Mouse (Mus musculus): ENCODE data around the gene Oaf. TPM values are rescaled to one million over a fixed set of nuclear protein-coding genes. Genes with fewer than 3 reads are reported as not detected.

Gene Oaf
- polyA plus RNA-seq, 1 experiment from 2014 or later, result 28.6 TPM

DNA sequence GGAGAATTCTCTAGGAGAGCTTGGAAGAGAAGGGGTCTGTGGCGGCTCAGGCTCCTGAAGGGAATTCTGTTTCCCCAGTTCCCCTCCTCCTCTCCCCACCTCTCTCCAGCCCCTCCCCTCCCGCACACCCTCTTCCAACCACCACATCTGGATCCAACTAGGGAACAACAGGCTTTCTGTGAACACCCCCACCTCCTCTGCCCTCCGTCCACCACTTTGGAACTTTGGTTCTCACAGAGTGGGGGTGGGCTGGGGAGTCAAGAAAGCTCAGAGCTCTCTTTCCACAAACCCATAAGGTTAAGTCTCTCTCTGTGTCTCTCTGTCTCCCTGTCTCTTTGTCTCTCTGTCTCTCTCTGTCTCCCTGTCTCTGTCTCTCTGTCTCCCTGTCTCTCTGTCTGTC, 13.1 kb upstream of the Oaf start:
- DNase-seq (ENCODE audit: low spot score, missing footprints), result no peak
- ATAC-seq (ENCODE audit: low FRiP score), result no peak
- no peak overlapping the region for H3K9ac ChIP-seq (ENCODE audit: low read length)

DNA sequence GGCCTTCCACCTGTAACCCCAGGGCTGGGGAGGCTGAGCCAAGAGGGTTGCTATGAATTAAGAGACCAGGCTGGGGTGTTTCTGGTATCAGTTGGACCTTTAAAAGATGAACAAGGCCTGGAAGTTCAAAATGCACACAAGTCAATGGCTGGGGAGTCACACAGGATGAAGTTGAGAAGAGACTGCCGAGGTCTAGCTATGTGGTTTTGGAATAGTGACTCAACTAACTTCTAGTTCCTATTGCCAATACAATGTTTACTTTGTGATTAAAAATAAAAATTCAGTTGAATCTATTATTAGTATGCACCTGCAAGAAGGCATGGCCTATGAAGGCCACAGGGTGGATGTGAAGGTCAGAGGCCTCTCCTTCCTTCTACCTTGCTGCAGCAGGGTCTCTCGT, 12.1 kb upstream of the Oaf start:
- Histone ChIP-seq H3K9me3 (ENCODE audit: control insufficient read depth, low read length) (no peaks in the 10 kb centered on the region), H3K4me3 (ENCODE audit: low read depth, low read length) (no peak overlapping the region), H3K27ac (ENCODE audit: low read depth, low read length) (no peak overlapping the region), H3K9ac (ENCODE audit: low read length) (no peak overlapping the region), H3K4me2 (no peak overlapping the region), H3K4me1 (ENCODE audit: control insufficient read depth, insufficient read depth, low read length) (0 out of 2 replicates have a peak, but pooled peaks cover 4% of the 10 kb centered on the region), H3K27me3 (ENCODE audit: control insufficient read depth, insufficient read depth, low read length) (no peaks in the 10 kb centered on the region), H3K36me3 (ENCODE audit: control insufficient read depth, insufficient read depth, low read length) (no peaks in the 10 kb centered on the region)
- 90% methylated on average over 2 of the region's 2 CpGs for WGBS
- DNase-seq (ENCODE audit: low spot score, missing footprints), result no peak
- ATAC-seq (ENCODE audit: low FRiP score), result no peak

More for the DNA sequence above, 13.1 kb upstream of the Oaf start:
- Histone ChIP-seq H3K27ac (ENCODE audit: low read depth, low read length) (no peak overlapping the region; the same call in 1 of the 2 replicates), H3K4me1 (ENCODE audit: control insufficient read depth, insufficient read depth, low read length) (0 out of 2 replicates have a peak, but pooled peaks cover 4% of the 10 kb centered on the region), H3K27me3 (ENCODE audit: control insufficient read depth, insufficient read depth, low read length) (no peaks in the 10 kb centered on the region), H3K9me3 (ENCODE audit: control insufficient read depth, low read length) (no peaks in the 10 kb centered on the region), H3K4me3 (ENCODE audit: low read depth, low read length) (no peak overlapping the region), H3K36me3 (ENCODE audit: control insufficient read depth, insufficient read depth, low read length) (no peaks in the 10 kb centered on the region), H3K4me2 (no peak overlapping the region)
- WGBS, result 44% methylated on average over 3 of the region's 3 CpGs

DNA sequence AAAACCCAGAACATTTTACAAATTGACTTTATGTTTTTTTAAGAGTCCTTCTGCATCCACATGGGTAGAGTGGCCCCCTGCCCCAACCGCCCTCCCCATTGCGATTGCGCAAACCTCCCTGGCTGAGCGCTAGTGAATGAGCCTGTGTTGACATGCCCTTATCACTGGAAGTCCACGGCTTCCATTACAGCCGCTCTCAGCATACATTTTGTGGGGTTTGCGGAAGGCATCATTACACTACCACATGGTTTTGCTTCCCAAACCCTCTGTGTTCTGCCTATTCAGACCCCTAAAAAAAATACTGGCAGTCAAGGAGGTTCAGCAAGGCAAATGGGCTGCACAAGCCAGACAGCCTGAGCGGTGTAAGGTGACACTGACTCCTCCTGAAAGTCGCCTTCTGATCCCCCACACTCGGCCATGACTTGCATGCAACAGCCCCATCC, 7.0 kb upstream of the Oaf start:
- ATAC-seq (ENCODE audit: low FRiP score), result no peak
- no peak for DNase-seq (ENCODE audit: low spot score, missing footprints)
- Histone ChIP-seq H3K9me3 (ENCODE audit: control insufficient read depth, low read length) (no peaks in the 10 kb centered on the region), H3K27ac (ENCODE audit: low read depth, low read length) (no peak overlapping the region), H3K4me2 (no peak overlapping the region), H3K9ac (ENCODE audit: low read length) (no peak overlapping the region), H3K36me3 (ENCODE audit: control insufficient read depth, insufficient read depth, low read length) (no peaks in the 10 kb centered on the region), H3K27me3 (ENCODE audit: control insufficient read depth, insufficient read depth, low read length) (no peaks in the 10 kb centered on the region), H3K4me3 (ENCODE audit: low read depth, low read length) (no peak overlapping the region), H3K4me1 (ENCODE audit: control insufficient read depth, insufficient read depth, low read length) (no peaks in the 10 kb centered on the region)
- WGBS, result 49% methylated on average over 10 of the region's 10 CpGs

DNA sequence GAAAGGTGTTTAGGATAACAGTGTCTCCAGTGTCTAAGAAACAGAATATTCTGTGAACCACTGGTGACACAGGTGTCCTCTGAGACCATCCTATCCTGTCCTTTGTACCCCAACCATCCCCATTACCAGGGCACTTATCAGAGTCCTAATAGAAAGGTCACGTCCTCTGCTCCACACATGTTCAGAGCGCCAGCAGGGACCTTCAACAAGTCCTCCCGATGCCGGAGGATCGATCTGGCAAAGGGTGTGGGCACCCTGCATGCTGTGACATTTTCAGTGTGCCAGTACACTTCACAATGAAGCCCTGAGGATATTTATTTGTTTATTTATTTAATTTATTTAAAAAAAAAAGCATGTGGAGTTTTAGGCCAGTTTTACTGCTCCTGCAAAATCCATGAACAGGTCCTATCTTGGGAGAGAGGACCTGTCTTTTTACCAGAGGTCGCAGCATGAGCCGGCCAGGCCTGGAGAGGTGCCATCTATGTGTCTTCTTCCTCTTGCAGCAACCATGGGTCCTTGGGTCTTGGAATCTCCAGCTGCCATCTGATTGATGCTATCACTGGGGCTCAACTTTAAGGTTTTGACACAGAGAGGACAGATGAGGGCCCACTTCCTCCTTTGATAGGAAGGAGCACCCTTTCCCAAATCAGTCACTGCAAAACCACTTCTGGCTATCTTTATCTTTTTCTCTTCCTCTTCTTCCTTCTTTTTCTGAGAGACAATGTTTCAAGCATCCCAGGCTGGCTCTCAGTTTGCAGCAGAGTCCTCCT, 6.3 kb upstream of the Oaf start:
- H3K27me3 ChIP-seq (ENCODE audit: control insufficient read depth, insufficient read depth, low read length), result no peaks in the 10 kb centered on the region
- 89% methylated on average over 7 of the region's 7 CpGs for WGBS
- H3K9ac ChIP-seq (ENCODE audit: low read length), result no peak overlapping the region
- DNase-seq (ENCODE audit: low spot score, missing footprints) (no peak), ATAC-seq (ENCODE audit: low FRiP score) (no peak)
- H3K27ac ChIP-seq (ENCODE audit: low read depth, low read length), result no peak overlapping the region
- no peaks in the 10 kb centered on the region for H3K36me3 ChIP-seq (ENCODE audit: control insufficient read depth, insufficient read depth, low read length)
- H3K4me3 ChIP-seq (ENCODE audit: low read depth, low read length), result no peak overlapping the region
- no peak overlapping the region for H3K4me2 ChIP-seq
- no peaks in the 10 kb centered on the region for H3K9me3 ChIP-seq (ENCODE audit: control insufficient read depth, low read length)
- no peaks in the 10 kb centered on the region for H3K4me1 ChIP-seq (ENCODE audit: control insufficient read depth, insufficient read depth, low read length)

DNA sequence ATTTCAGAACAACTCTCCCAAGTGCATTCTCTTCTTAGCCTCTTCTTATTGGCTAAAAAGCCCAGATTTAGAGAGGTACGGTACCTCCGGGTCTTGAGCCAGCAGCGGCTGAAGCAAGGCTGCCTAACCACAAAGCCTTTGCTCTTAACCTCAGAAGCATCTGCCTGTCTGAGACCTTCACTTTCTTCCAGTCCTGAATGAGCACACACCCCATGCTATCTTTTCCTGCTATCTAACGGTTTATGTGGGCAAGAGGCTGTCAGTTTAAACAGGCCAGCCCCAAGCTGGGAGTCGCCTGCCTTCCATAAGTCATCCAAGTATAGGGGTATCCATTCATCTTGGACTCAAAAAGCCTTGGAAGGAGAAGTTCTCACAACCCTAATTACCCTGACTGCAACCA, 2.7 kb upstream of the Oaf start:
- no peak for ATAC-seq (ENCODE audit: low FRiP score)

DNA sequence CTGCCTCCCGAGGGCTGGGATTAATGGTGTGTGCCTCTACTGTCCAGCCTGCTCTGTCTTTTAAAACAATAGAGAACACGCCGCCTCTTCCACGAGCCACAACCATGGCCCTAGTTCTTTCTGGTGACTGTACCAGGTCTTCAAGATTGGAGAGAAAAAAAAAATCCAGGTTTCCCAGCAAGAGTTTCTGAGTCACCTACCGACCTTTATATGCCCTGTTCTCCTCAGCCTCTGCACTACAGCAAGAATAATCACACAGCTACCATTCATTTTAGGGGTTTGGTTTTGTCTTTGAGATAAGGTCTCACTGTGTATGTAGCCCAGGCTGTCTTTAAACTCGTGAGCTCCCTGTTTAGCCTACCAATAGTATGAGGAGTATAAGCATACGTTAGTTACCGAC, 2.3 kb upstream of the Oaf start:
- Histone ChIP-seq H3K27me3 (ENCODE audit: control insufficient read depth, insufficient read depth, low read length) (peaks cover 24% of the 10 kb centered on the region), H3K9me3 (ENCODE audit: control insufficient read depth, low read length) (no peaks in the 10 kb centered on the region), H3K27ac (ENCODE audit: low read depth, low read length) (no peak overlapping the region), H3K9ac (ENCODE audit: low read length) (no peak overlapping the region), H3K4me3 (ENCODE audit: low read depth, low read length) (no peak overlapping the region), H3K36me3 (ENCODE audit: control insufficient read depth, insufficient read depth, low read length) (no peaks in the 10 kb centered on the region), H3K4me2 (no peak overlapping the region), H3K4me1 (ENCODE audit: control insufficient read depth, insufficient read depth, low read length) (peaks cover 5% of the 10 kb centered on the region; the same call in 1 of the 2 replicates)
- 87% methylated on average over 8 of the region's 8 CpGs for WGBS
- DNase-seq (ENCODE audit: low spot score, missing footprints) (no peak), ATAC-seq (ENCODE audit: low FRiP score) (no peak)

More for the DNA sequence above, 2.7 kb upstream of the Oaf start:
- DNase-seq (ENCODE audit: low spot score, missing footprints), result no peak
- Histone ChIP-seq H3K27ac (ENCODE audit: low read depth, low read length) (no peak overlapping the region), H3K36me3 (ENCODE audit: control insufficient read depth, insufficient read depth, low read length) (no peaks in the 10 kb centered on the region), H3K4me2 (no peak overlapping the region), H3K4me3 (ENCODE audit: low read depth, low read length) (no peak overlapping the region), H3K4me1 (ENCODE audit: control insufficient read depth, insufficient read depth, low read length) (peaks cover 5% of the 10 kb centered on the region; the same call in 1 of the 2 replicates), H3K9ac (ENCODE audit: low read length) (no peak overlapping the region), H3K27me3 (ENCODE audit: control insufficient read depth, insufficient read depth, low read length) (peaks cover 21% of the 10 kb centered on the region), H3K9me3 (ENCODE audit: control insufficient read depth, low read length) (no peaks in the 10 kb centered on the region)
- WGBS, result 88% methylated on average over 5 of the region's 5 CpGs

DNA sequence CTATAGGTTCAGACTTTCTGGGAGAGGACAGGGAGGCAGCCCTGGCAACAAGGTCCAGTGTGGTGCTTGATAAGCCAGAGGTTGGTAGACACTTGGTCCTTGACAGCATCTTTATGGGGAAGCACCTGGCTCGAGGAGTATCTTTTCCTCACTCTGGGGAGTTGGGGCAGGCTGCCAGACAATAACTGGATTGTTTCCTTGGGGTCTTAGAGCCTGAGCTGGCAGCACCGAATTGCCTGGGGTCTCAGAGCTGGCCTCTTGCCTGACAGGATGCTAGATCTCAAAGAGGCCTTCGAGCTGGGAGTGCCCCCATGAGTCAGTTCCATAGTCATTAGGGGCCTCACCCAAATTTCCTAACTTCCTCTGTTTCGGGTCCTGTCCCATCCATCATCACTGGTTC, 1.6 kb upstream of the Oaf start:
- Histone ChIP-seq H3K9ac (ENCODE audit: low read length) (no peak overlapping the region), H3K9me3 (ENCODE audit: control insufficient read depth, low read length) (no peaks in the 10 kb centered on the region), H3K4me1 (ENCODE audit: control insufficient read depth, insufficient read depth, low read length) (peaks cover 5% of the 10 kb centered on the region; the same call in 1 of the 2 replicates), H3K4me3 (ENCODE audit: low read depth, low read length) (no peak overlapping the region), H3K4me2 (no peak overlapping the region), H3K27ac (ENCODE audit: low read depth, low read length) (no peak overlapping the region), H3K36me3 (ENCODE audit: control insufficient read depth, insufficient read depth, low read length) (no peaks in the 10 kb centered on the region), H3K27me3 (ENCODE audit: control insufficient read depth, insufficient read depth, low read length) (peaks cover 24% of the 10 kb centered on the region)
- ATAC-seq (ENCODE audit: low FRiP score) (no peak), DNase-seq (ENCODE audit: low spot score, missing footprints) (no peak)
- WGBS, result 74% methylated on average over 4 of the region's 4 CpGs

DNA sequence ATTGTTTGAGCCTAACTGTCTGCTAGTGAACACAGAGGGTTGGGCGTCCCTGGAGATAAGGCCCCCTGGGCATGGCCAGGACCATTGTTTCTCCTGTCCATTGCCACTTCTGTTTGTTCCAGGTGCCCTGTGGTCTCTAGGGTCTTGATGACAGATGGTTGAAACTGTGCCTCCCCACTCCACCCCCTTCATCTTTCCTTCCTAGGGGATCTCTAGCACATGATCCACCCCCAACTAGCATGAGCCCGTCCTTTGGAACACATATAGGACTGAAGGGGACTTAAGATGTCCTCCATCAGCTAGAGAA, 836 bp upstream of the Oaf start:
- WGBS, result 44% methylated on average over 2 of the region's 2 CpGs
- H3K4me2 ChIP-seq, result no peak overlapping the region
- H3K27me3 ChIP-seq (ENCODE audit: control insufficient read depth, insufficient read depth, low read length), result peaks cover 24% of the 10 kb centered on the region
- no peak overlapping the region for H3K9ac ChIP-seq (ENCODE audit: low read length)
- peaks cover 5% of the 10 kb centered on the region; the same call in 1 of the 2 replicates for H3K4me1 ChIP-seq (ENCODE audit: control insufficient read depth, insufficient read depth, low read length)
- ATAC-seq (ENCODE audit: low FRiP score) (no peak), DNase-seq (ENCODE audit: low spot score, missing footprints) (no peak)
- H3K36me3 ChIP-seq (ENCODE audit: control insufficient read depth, insufficient read depth, low read length), result no peaks in the 10 kb centered on the region
- 0 out of 2 replicates have a peak overlapping the region, but pooled peaks have one; percentile 1 for H3K27ac ChIP-seq (ENCODE audit: low read depth, low read length)
- H3K9me3 ChIP-seq (ENCODE audit: control insufficient read depth, low read length), result no peaks in the 10 kb centered on the region
- no peak overlapping the region for H3K4me3 ChIP-seq (ENCODE audit: low read depth, low read length)

DNA sequence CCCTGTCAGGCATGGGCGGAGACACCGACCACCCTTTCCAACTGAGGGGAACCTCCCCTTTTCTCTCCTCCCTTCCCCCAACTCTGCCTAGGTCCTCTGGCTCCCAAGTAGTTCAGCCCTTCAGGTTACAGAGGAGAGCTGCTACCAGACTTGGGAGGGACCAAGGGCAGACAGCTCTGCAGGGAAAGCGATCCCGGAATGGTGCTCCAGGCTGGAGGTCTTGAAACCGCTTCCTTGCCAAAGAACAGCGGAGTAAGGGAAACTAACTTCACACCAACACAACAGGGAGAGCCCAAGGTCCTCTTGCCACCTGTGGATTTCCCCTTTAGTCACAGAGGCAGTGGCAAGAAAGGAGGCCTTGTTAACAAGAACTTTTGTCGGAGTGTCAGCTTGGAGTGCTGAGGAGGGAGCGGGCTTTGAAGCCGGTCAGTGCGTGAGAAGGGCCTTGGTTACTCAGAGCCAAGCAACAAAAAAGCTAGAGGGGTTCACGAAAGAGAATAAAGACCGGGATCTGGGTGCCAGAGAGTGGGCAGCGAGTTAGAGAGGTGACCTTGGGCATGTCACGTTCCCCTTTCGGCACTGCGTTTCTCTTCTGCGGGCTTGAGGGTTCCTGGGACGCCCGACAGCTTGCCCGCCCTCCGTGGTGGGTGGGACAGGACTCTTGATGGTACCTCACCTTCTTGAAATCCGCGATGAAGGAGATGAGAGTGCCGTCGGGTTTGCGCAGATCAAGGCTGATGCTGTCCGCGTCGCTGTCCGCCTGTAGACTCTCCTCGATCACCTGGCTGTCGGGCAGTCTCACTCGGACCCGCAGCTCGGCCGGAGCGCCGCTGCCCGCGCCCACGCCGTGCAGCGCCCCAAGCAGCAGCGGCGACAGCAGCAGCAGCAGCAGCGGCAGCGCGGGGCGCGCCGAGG, 823 bp downstream of the Oaf start:
- peak; percentile 6; the same call in 1 of the 2 replicates for ATAC-seq (ENCODE audit: low FRiP score)

More for the DNA sequence above, 823 bp downstream of the Oaf start:
- Histone ChIP-seq H3K9me3 (ENCODE audit: control insufficient read depth, low read length) (no peaks in the 10 kb centered on the region), H3K4me2 (peak overlapping the region; percentile 80), H3K9ac (ENCODE audit: low read length) (peak overlapping the region; percentile 71), H3K4me3 (ENCODE audit: low read depth, low read length) (peak overlapping the region; percentile 60), H3K4me1 (ENCODE audit: control insufficient read depth, insufficient read depth, low read length) (peaks cover 5% of the 10 kb centered on the region; the same call in 1 of the 2 replicates), H3K27me3 (ENCODE audit: control insufficient read depth, insufficient read depth, low read length) (peaks cover 24% of the 10 kb centered on the region), H3K27ac (ENCODE audit: low read depth, low read length) (no peak overlapping the region), H3K36me3 (ENCODE audit: control insufficient read depth, insufficient read depth, low read length) (no peaks in the 10 kb centered on the region)
- peak; percentile 93 for DNase-seq (ENCODE audit: low spot score, missing footprints)
- WGBS, result 1% methylated on average over 46 of the region's 51 CpGs

Data from midbrain, embryonic 11.5 days (tissue).